In the genomic region with DNA sequence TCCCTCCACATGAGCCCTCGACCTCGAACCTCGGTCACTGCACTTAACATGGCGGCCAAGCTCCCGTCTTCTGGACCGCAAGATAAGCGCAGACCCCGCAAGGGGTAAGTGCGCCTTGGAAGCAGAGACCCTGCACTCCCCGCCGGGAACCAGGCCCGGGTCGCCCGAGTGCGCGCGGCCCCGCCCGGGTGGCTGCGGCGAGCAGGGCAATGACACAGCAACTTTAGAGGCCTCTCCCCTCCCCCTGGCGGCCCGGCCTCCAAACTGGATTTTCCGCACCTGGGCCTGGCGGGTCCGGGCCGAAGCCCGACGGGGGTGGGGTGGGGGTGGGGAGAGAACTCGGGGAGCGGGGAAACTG, we compare ENCODE assay signal across 8 mouse cellular contexts. TPM values are rescaled to one million over a fixed set of nuclear protein-coding genes. Genes with fewer than 3 reads are reported as not detected.
DNase-seq lines count a peak whose midpoint lies in the region; ATAC-seq and TF ChIP-seq lines count a peak whose summit lies in the region.
"Had no signal": no experiment of that assay in that cellular context is flagged by ENCODE, and none has a peak within 500 bp of the region (broad histone marks: within the 10 kb centered on the region; RNA-seq: fewer than 3 reads in every experiment).

No protein-coding gene starts in this region.

- peak overlapping the region; percentile 95 for H3K4me3 ChIP-seq in hindbrain, embryonic 13.5 days
- H3K4me3 ChIP-seq in left cerebral cortex, adult 2 months: peak overlapping the region; percentile 81

- WGBS in hindbrain, embryonic 13.5 days: under 1% methylated on average over 30 of the region's 31 CpGs

- intact Hi-C loops in left cerebral cortex, adult 2 months (cut with DNase I): loop anchor here (5.0 to 10.0 kb wide), 2 partner anchors 467 to 774 kb away; a partner anchor contains a TSS

- DNase-seq in T-cell, adult 2 months (ENCODE audit: low spot score): peak; percentile 70
- peak; percentile 80 to 87 for DNase-seq in cerebellum, adult 18-20 months
- peak; percentile 66 to 78 for DNase-seq in frontal cortex, postnatal 10 days (ENCODE audit: low spot score in 2 of 2)
- peak; percentile 74 to 78 for DNase-seq in left cerebral cortex, adult 2 months (ENCODE audit: extremely low spot score in 1 of 2, low spot score in 2 of 2)
- DNase-seq in spleen, postnatal 14 days (ENCODE audit: low spot score in 2 of 2): peak; percentile 76 to 81

- no peaks in the 10 kb centered on the region for H3K9me3 ChIP-seq in hindbrain, embryonic 13.5 days

- peaks cover 40% of the 10 kb centered on the region for H3K4me1 ChIP-seq in hindbrain, embryonic 13.5 days (replicated peaks)

- H3K4me2 ChIP-seq in hindbrain, embryonic 13.5 days: peak overlapping the region; percentile 93

- H3K27me3 ChIP-seq in hindbrain, embryonic 13.5 days: no peaks in the 10 kb centered on the region

- TF ChIP-seq CTCF in left cerebral cortex, adult 2 months (IDR thresholded peaks at IDR 0.05): peak; percentile 31

- H3K9ac ChIP-seq in hindbrain, embryonic 13.5 days: peak overlapping the region; percentile 98

- peaks cover 24% of the 10 kb centered on the region for H3K36me3 ChIP-seq in hindbrain, embryonic 13.5 days

- ATAC-seq in hindbrain, embryonic 13.5 days (ENCODE audit: low FRiP score): no peak
- ATAC-seq in megakaryocyte, adult 5-6 weeks (ENCODE audit: poor library complexity, severe bottlenecking): peak; percentile 23

- H3K27ac ChIP-seq in hindbrain, embryonic 13.5 days: peak overlapping the region; percentile 100
- H3K27ac ChIP-seq in left cerebral cortex, adult 2 months: peak overlapping the region; percentile 100

RNA-seq across cellular contexts. Expression of a gene that starts 1.5 kb away (rescaled TPM):
- 14.4 and 16.9 TPM in 2 replicates for polyA plus RNA-seq in hindbrain, embryonic 13.5 days (2015; fragmentation: Nextera tagmentation; extraction: Ambion mirVana)
- total RNA-seq in left cerebral cortex, adult 2 months (2021): 10 to 100 TPM; 23.3 to 28.2 TPM
- total RNA-seq in megakaryocyte, adult 5-6 weeks (2015): 172 and 189 TPM in 2 replicates
- total RNA-seq in megakaryocyte, adult 5-6 weeks (2017): 145 and 152 TPM in 2 replicates

RNA-seq across cellular contexts. Expression of a gene that starts 1.6 kb away (rescaled TPM):
- 127 and 129 TPM in 2 replicates for polyA plus RNA-seq in hindbrain, embryonic 13.5 days (2015; fragmentation: Nextera tagmentation; extraction: Ambion mirVana)
- 100 to 1,000 TPM; 177 to 179 TPM for total RNA-seq in left cerebral cortex, adult 2 months (2021)
- 287 and 312 TPM in 2 replicates for total RNA-seq in megakaryocyte, adult 5-6 weeks (2015)
- 286 and 353 TPM in 2 replicates for total RNA-seq in megakaryocyte, adult 5-6 weeks (2017)

RNA-seq across cellular contexts. Expression of a gene that starts 22.3 kb away (rescaled TPM):
- 0.27 TPM in 2 replicates for polyA plus RNA-seq in hindbrain, embryonic 13.5 days (2015; fragmentation: Nextera tagmentation; extraction: Ambion mirVana)
- total RNA-seq in left cerebral cortex, adult 2 months (2021): under 1 TPM; 0.56 to 0.59 TPM
- total RNA-seq in megakaryocyte, adult 5-6 weeks (2015): 8.9 and 9.6 TPM in 2 replicates
- total RNA-seq in megakaryocyte, adult 5-6 weeks (2017): 12.4 and 18.3 TPM in 2 replicates

RNA-seq across cellular contexts. Expression of a gene that starts 28.7 kb away (rescaled TPM):
- polyA plus RNA-seq in hindbrain, embryonic 13.5 days (2015; fragmentation: Nextera tagmentation; extraction: Ambion mirVana): 0.18 TPM in 1 of 2 replicates, not detected in the other
- total RNA-seq in left cerebral cortex, adult 2 months (2021): under 1 TPM in 1 of 2 experiments, not detected in 1; 0.47 TPM
- total RNA-seq in megakaryocyte, adult 5-6 weeks (2015): 10.0 and 10.8 TPM in 2 replicates
- total RNA-seq in megakaryocyte, adult 5-6 weeks (2017): 3.7 and 6.9 TPM in 2 replicates
- total RNA-seq: left cerebral cortex, adult 18-20 months had no signal

RNA-seq across cellular contexts. Expression of a gene that starts 32.1 kb away (rescaled TPM):
- 0.60 and 0.84 TPM in 2 replicates for polyA plus RNA-seq in hindbrain, embryonic 13.5 days (2015; fragmentation: Nextera tagmentation; extraction: Ambion mirVana)
- 1 to 10 TPM; 1.1 to 1.7 TPM for total RNA-seq in left cerebral cortex, adult 2 months (2021)
- 105 and 109 TPM in 2 replicates for total RNA-seq in megakaryocyte, adult 5-6 weeks (2015)
- total RNA-seq in megakaryocyte, adult 5-6 weeks (2017): 110 and 132 TPM in 2 replicates

Comparison
In these comparisons a context has a peak if more than half of its experiments do, and no peak if none do; other contexts are left out.
1. RNA of a gene that starts 1.5 kb away (total RNA-seq): 145 to 189 TPM in megakaryocyte, adult 5-6 weeks; 23.3 to 28.2 TPM in left cerebral cortex, adult 2 months; every median in the first group is over 4 times any median in the second.
2. RNA of a gene that starts 22.3 kb away (total RNA-seq): 8.9 to 18.3 TPM in megakaryocyte, adult 5-6 weeks; 0.56 to 0.59 TPM in left cerebral cortex, adult 2 months; every median in the first group is over 4 times any median in the second.
3. Peak in every context shown above with its lines, with median percentiles within 50 percentile points of each other: DNase-seq.